Mouse (Mus musculus): Measurements from ENCODE around the gene Fbxw7. TPM values are rescaled to one million over a fixed set of nuclear protein-coding genes. Genes with fewer than 3 reads are reported as not detected.

Gene Fbxw7
- polyA plus RNA-seq, 1 experiment from 2014 or later: 8.0 TPM

GRCm38 (mm10) chr3:84923256-84923655 lies 108.2 kb downstream of the Fbxw7 start:
- Histone ChIP-seq H3K4me3 (no peak overlapping the region), H3K27me3 (ENCODE audit: low read depth, poor library complexity, severe bottlenecking) (no peaks in the 10 kb centered on the region), H3K36me3 (no peaks in the 10 kb centered on the region), H3K27ac (no peak overlapping the region), H3K9me3 (replicated peaks) (no peaks in the 10 kb centered on the region), H3K4me1 (no peaks in the 10 kb centered on the region)
- WGBS: 81% methylated on average over 1 of the region's 1 CpGs
- DNase-seq (ENCODE audit: low spot score): no peak

- DNase-seq (ENCODE audit: low spot score): no peak
- Histone ChIP-seq H3K27ac (no peak overlapping the region), H3K4me1 (no peaks in the 10 kb centered on the region), H3K9me3 (replicated peaks) (no peaks in the 10 kb centered on the region), H3K4me3 (no peak overlapping the region), H3K27me3 (ENCODE audit: low read depth, poor library complexity, severe bottlenecking) (no peaks in the 10 kb centered on the region), H3K36me3 (no peaks in the 10 kb centered on the region)
- 95% methylated on average over 1 of the region's 1 CpGs for WGBS
Observed at GRCm38 (mm10) chr3:84923670-84924069, 108.6 kb downstream of the Fbxw7 start.

- Histone ChIP-seq H3K4me1 (no peaks in the 10 kb centered on the region), H3K36me3 (no peaks in the 10 kb centered on the region), H3K4me3 (no peak overlapping the region), H3K27me3 (ENCODE audit: low read depth, poor library complexity, severe bottlenecking) (no peaks in the 10 kb centered on the region), H3K9me3 (replicated peaks) (no peaks in the 10 kb centered on the region), H3K27ac (no peak overlapping the region)
- DNase-seq (ENCODE audit: low spot score): no peak
- 86% methylated on average over 4 of the region's 4 CpGs for WGBS
Observed at GRCm38 (mm10) chr3:84925229-84925628, 110.2 kb downstream of the Fbxw7 start.

GRCm38 (mm10) chr3:84926140-84926539 lies 111.1 kb downstream of the Fbxw7 start:
- H3K4me3 ChIP-seq: no peak overlapping the region
- no peaks in the 10 kb centered on the region for H3K36me3 ChIP-seq
- H3K27me3 ChIP-seq (ENCODE audit: low read depth, poor library complexity, severe bottlenecking): no peaks in the 10 kb centered on the region
- H3K4me1 ChIP-seq: no peaks in the 10 kb centered on the region
- DNase-seq (ENCODE audit: low spot score): no peak
- no peak overlapping the region for H3K27ac ChIP-seq
- H3K9me3 ChIP-seq (replicated peaks): no peaks in the 10 kb centered on the region
- 89% methylated on average over 5 of the region's 5 CpGs for WGBS

GRCm38 (mm10) chr3:84927168-84927794 lies 112.2 kb downstream of the Fbxw7 start:
- Histone ChIP-seq H3K4me1 (no peaks in the 10 kb centered on the region), H3K9me3 (replicated peaks) (no peaks in the 10 kb centered on the region), H3K36me3 (no peaks in the 10 kb centered on the region), H3K27ac (no peak overlapping the region), H3K27me3 (ENCODE audit: low read depth, poor library complexity, severe bottlenecking) (no peaks in the 10 kb centered on the region), H3K4me3 (no peak overlapping the region)
- 93% methylated on average over 8 of the region's 8 CpGs for WGBS
- DNase-seq (ENCODE audit: low spot score): no peak

- DNase-seq (ENCODE audit: low spot score): no peak
- WGBS: 93% methylated on average over 2 of the region's 2 CpGs
Observed at GRCm38 (mm10) chr3:84927901-84928300, 112.8 kb downstream of the Fbxw7 start.

GRCm38 (mm10) chr3:84929171-84929570 lies 114.1 kb downstream of the Fbxw7 start:
- no peak for DNase-seq (ENCODE audit: low spot score)
- Histone ChIP-seq H3K27me3 (ENCODE audit: low read depth, poor library complexity, severe bottlenecking) (no peaks in the 10 kb centered on the region), H3K9me3 (replicated peaks) (no peaks in the 10 kb centered on the region), H3K36me3 (no peaks in the 10 kb centered on the region), H3K4me1 (no peaks in the 10 kb centered on the region), H3K27ac (no peak overlapping the region), H3K4me3 (no peak overlapping the region)
- 90% methylated on average over 3 of the region's 3 CpGs for WGBS

More at GRCm38 (mm10) chr3:84927901-84928300, 112.8 kb downstream of the Fbxw7 start:
- no peaks in the 10 kb centered on the region for H3K4me1 ChIP-seq
- H3K9me3 ChIP-seq (replicated peaks): no peaks in the 10 kb centered on the region
- no peak overlapping the region for H3K27ac ChIP-seq
- H3K36me3 ChIP-seq: no peaks in the 10 kb centered on the region
- no peak overlapping the region for H3K4me3 ChIP-seq
- no peaks in the 10 kb centered on the region for H3K27me3 ChIP-seq (ENCODE audit: low read depth, poor library complexity, severe bottlenecking)

GRCm38 (mm10) chr3:84930683-84931082 lies 115.6 kb downstream of the Fbxw7 start:
- Histone ChIP-seq H3K9me3 (replicated peaks) (no peaks in the 10 kb centered on the region), H3K4me1 (no peaks in the 10 kb centered on the region), H3K27ac (no peak overlapping the region), H3K27me3 (ENCODE audit: low read depth, poor library complexity, severe bottlenecking) (no peaks in the 10 kb centered on the region), H3K4me3 (no peak overlapping the region), H3K36me3 (no peaks in the 10 kb centered on the region)
- DNase-seq (ENCODE audit: low spot score): no peak
- 88% methylated on average over 3 of the region's 3 CpGs for WGBS

- DNase-seq (ENCODE audit: low spot score): no peak
- WGBS: 82% methylated on average over 1 of the region's 1 CpGs
- H3K9me3 ChIP-seq (replicated peaks): no peaks in the 10 kb centered on the region
- no peak overlapping the region for H3K27ac ChIP-seq
- no peaks in the 10 kb centered on the region for H3K36me3 ChIP-seq
- no peak overlapping the region for H3K4me3 ChIP-seq
- H3K27me3 ChIP-seq (ENCODE audit: low read depth, poor library complexity, severe bottlenecking): no peaks in the 10 kb centered on the region
- no peaks in the 10 kb centered on the region for H3K4me1 ChIP-seq
Observed at GRCm38 (mm10) chr3:84935729-84936128, 120.7 kb downstream of the Fbxw7 start.

GRCm38 (mm10) chr3:84936252-84936651 lies 121.2 kb downstream of the Fbxw7 start:
- Histone ChIP-seq H3K9me3 (replicated peaks) (no peaks in the 10 kb centered on the region), H3K27ac (no peak overlapping the region), H3K4me1 (no peaks in the 10 kb centered on the region), H3K27me3 (ENCODE audit: low read depth, poor library complexity, severe bottlenecking) (no peaks in the 10 kb centered on the region), H3K4me3 (no peak overlapping the region), H3K36me3 (no peaks in the 10 kb centered on the region)
- DNase-seq (ENCODE audit: low spot score): no peak
- WGBS: 72% methylated on average over 2 of the region's 2 CpGs

GRCm38 (mm10) chr3:84936956-84937355 lies 121.9 kb downstream of the Fbxw7 start:
- no peak for DNase-seq (ENCODE audit: low spot score)

GRCm38 (mm10) chr3:84937360-84938355 lies 122.6 kb downstream of the Fbxw7 start:
- Histone ChIP-seq H3K27me3 (ENCODE audit: low read depth, poor library complexity, severe bottlenecking) (no peaks in the 10 kb centered on the region), H3K36me3 (no peaks in the 10 kb centered on the region), H3K4me3 (no peak overlapping the region), H3K4me1 (no peaks in the 10 kb centered on the region), H3K27ac (no peak overlapping the region), H3K9me3 (replicated peaks) (no peaks in the 10 kb centered on the region)
- 84% methylated on average over 12 of the region's 12 CpGs for WGBS
- no peak for DNase-seq (ENCODE audit: low spot score)

More at GRCm38 (mm10) chr3:84936956-84937355, 121.9 kb downstream of the Fbxw7 start:
- Histone ChIP-seq H3K27me3 (ENCODE audit: low read depth, poor library complexity, severe bottlenecking) (no peaks in the 10 kb centered on the region), H3K9me3 (replicated peaks) (no peaks in the 10 kb centered on the region), H3K4me3 (no peak overlapping the region), H3K27ac (no peak overlapping the region), H3K36me3 (no peaks in the 10 kb centered on the region), H3K4me1 (no peaks in the 10 kb centered on the region)
- WGBS: 91% methylated on average over 5 of the region's 5 CpGs

- WGBS: 90% methylated on average over 3 of the region's 3 CpGs
- Histone ChIP-seq H3K4me1 (no peaks in the 10 kb centered on the region), H3K27ac (no peak overlapping the region), H3K36me3 (no peaks in the 10 kb centered on the region), H3K27me3 (ENCODE audit: low read depth, poor library complexity, severe bottlenecking) (no peaks in the 10 kb centered on the region), H3K4me3 (no peak overlapping the region), H3K9me3 (replicated peaks) (no peaks in the 10 kb centered on the region)
- no peak for DNase-seq (ENCODE audit: low spot score)
Observed at GRCm38 (mm10) chr3:84944933-84945332, 129.9 kb downstream of the Fbxw7 start.

All from limb, embryonic 10.5 days (tissue).